Mouse (Mus musculus) MEL-GATA-1-ER (cell line): ENCODE results near the gene Smim23.

Experiments used
- DNase-seq: peaks from one replicate; pipeline ENCODE4 v3.0.0-alpha.2; 2012; ENCODE audit warnings: low read depth; ENCODE audit errors: extremely low read depth

The Smim23 gene

DNA sequence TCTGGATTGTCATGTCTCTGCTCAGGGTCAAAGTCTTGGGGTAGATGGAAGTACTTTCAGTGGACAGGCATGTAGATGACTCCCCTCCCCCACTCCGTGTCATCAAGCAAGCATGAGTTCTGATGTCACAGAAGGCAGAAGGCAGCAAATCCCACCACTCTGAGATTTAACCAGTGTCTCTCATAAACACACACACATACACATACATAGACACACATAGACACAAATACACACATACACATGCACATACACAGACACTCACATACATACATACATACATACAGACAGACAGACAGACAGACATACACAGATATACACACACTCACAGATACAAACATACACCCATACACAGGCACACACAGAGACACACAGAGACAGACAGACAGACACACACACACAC lies at the start of gene Smim23:
Gene Smim23, minus strand, starts transcription at position 101 of the 400 bp plus-strand sequence.
- DNase-seq, result no peak

DNA sequence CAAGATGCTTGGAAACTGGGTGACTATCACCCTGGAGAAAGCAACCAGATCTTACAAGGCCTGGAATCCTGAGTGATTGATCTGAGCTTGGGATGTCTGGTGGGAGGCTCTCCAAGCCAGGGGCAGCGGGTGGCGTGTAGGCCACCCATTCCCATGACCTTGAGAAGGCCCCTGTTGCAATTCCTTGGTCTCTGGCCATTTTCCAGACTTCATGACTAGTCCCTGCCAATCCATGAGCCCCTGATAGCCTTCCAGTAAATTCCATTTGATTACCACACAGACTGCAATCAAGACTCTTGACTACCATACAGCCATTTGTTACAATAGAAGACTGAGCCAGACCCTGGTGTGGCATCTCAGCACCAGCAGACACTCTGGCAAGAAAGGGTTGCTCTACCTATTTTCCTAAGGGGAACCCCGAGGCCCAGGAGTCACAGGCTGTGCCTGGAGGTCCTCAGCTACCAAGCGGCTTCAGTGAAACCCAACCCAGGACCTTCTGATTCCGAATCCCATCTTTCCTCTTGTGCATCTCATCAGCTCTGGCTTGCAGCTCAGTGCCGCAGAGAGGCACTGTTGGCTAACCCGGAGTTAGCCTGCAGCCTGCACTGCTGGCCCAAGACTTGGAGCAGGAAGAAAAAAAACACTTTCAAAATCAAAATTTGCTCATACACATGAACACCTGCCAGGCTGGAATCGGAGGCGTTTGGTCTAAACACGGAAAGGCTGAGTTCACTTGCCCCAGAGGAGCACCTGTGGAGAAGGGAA lies 44.4 kb upstream of the Smim23 start:
- DNase-seq, result no peak

DNA sequence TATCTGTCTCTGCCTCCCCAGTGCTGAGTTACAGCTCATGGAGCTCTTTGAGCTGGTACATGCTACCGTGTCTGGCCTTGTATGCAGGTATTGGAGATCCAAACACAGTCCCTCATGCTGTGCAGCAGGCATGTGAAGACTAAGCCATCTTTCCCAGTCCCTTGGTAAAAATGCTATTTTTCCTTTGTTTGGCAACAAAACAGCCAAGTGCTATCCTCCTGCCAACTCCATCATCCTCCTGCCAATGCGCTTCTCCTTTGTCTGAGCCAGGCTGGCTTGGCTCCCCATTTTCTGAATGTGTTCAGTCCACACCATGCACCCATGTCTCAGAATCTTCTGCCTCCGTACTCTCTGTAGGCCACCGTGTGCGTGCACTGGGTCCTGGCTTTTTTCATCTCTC lies 40.2 kb upstream of the Smim23 start:
- no peak for DNase-seq

DNA sequence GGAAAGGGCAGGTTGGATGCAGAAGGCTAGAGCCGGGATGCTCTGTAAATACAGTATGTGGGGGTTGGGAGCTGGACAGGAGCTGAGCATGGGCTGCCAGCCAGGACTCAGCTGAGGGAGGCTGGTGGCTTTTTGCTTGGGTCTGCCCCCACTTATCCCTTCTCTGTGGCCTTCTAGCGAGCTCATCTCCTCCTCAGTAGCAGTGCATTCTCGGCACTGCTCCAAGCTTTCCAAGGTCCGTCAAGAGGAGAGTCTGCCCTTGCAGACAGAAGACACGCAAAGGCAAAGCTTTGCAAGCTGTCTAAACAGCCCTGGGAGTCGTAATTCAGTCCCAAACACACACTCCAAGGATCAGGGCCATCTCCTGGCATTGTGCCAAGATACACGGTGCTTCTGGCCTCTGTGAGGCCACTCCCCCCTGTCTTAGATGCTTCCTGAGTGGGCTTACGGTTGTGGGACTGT lies 33.0 kb upstream of the Smim23 start:
- no peak for DNase-seq

DNA sequence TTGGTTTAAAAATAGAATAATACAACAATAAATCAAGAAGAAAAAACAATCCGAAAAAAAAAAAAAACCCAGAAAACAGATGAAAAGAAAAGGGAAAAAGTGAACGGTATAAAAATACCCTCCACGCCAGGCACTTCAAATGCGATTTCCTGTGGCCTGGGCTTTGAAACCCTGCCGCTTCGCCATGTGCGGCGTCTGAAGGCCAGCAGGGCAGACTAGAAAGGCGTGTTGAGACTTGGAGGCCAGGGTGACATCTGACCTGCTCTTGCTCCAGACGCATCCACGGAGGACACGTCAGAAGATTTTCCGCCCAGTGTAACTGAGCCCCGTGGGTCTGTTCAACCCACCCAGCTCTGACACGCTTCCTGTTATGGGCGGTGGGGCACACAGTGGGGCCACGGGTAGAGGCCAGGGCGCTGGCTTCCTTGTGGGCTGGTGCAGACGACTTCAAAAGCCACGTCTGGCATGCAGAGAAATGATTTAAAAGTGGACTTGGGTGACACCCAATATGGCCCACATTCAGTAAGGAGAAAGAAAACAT lies 22.3 kb upstream of the Smim23 start:
- DNase-seq, result no peak

DNA sequence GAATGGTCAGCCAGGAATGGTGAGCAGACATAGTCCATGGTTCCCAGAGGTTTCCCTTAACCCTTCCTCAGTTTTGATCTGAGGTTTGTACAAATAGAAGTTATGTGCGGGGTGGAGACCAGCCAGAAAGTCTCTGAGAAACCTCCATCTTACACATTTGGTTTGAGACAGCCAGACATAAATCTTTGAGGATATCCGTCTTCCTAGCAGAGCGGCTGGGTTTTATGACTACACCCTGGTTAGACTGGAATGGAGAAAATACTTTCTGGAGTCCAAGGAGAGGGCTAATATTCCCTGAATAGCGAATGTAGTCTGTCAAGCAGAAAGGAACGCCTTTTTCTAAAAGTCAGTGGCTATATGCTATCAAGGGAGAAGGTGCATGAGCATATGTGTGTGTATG lies 16.8 kb upstream of the Smim23 start:
- DNase-seq, result no peak

DNA sequence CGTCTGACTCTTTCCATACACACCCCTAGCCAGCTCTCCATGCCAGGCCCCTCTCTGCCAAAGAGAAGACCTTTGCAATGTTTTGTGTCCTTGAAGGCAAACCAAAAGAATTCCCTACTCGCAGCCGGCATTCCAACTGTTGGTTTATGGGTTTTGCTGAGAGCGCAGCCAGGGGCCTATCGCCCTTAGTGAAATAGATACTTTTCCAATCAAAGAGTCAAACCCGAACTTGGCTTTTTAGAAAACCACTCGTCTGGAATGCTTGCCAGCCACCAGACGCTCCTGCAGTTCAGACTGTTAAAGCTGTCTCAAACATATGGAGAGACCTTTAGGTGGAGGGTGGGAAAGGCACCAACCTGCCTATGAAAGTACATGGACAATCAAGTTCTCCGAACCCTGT lies 15.9 kb upstream of the Smim23 start:
- no peak for DNase-seq

DNA sequence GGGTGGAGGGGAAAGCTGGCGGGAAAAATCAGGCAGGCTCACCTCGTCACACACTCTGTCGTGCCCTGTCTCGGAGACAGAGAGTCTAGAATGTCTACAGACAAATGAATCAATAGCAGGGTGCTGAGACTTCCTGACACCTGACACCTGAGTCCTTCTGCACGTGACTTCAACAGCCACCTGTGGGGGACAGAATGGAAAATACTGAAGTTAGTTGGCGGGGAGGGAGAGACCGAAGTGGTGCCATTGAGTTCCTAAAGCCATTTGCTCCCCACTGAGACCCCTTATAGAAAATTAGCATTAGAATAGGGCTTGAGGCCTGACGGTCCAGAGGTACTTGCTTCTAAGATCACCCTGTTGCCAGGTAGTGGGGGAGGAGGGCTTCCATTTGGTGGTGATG lies 10.6 kb upstream of the Smim23 start:
- DNase-seq, result no peak

DNA sequence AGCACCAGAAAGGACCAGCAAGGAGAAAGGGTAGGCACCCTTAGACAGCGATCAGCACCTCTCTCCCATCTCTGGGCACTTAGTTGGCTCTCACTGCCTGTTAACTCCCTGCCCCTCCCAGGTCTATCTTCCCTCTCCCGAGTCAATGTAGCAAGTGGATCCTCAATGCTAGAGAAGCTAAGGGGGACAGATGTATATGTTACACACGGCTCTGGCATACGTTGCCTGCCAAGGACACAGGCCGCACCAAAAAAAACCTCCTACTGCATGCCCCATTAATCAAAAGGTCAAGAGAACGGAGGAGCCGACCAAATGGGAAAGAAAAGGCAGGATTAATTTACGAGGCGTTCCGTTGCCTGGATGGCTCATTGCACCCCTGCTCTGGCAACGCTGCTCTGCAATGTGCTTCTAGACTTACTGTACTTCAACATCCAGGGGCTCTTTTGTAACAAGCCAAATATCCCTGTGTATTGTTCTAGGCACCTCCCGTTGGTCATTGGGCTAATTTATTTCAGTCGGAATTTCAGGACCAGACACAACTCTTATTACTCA lies 10.0 kb upstream of the Smim23 start:
- DNase-seq, result no peak

DNA sequence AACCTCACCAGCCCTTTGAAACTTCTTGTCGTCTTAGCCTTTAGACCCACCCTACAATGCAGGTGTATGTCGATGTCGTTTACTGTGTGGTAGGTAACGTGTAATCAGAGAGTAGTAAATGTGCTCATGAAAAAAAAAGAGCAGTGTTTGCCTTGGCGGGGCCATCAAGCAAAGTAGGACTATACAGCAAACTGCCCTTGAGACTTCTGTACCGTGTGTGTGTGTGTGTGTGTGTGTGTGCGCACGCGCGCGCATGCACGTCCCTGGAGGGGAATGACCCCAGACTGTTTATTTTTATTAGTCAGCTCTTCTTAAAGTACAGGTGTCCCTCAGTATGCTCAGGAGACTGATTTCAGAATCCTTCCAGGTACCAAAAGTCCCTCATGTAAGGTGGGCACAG lies 6.8 kb downstream of the Smim23 start:
- no peak for DNase-seq

DNA sequence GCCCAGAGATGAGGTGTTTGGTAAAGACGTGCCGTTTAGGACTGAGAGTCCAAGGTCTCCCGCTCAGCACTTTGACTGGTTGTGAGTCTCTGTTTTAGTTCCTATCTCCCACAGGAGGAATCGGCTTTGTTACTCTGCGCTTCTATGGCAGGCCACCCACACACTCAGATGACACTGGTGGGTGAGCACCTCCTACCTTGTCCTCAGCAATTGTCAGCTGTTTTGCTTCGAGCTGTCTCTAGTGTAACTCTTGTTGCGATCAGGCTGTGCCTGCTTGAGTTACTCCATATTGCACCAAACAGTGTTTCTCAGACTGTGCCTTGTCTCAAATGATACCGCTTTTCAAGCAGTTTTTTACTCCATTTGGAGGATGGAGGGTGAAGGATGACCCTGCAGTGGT lies 10.1 kb downstream of the Smim23 start:
- DNase-seq, result no peak

DNA sequence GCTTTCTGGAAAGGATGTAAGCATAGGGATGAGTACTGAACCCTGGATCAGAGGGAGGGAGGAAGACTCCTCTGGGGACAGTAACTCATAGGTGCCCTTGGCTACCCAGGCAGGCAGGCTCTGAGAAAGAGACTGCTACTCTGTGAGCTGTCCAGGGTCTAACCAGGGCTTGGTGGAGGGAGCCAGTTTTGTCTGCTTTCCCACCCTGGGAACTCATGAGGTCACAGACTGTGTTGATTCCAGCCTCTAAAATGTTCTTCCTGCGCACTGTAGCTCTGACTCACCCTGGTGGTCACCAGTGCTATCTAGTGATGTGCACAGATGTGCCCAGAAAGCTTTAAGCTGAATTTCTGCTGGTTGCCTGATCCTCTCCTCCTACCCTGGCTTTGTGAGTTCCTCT lies 15.3 kb downstream of the Smim23 start:
- DNase-seq, result no peak

DNA sequence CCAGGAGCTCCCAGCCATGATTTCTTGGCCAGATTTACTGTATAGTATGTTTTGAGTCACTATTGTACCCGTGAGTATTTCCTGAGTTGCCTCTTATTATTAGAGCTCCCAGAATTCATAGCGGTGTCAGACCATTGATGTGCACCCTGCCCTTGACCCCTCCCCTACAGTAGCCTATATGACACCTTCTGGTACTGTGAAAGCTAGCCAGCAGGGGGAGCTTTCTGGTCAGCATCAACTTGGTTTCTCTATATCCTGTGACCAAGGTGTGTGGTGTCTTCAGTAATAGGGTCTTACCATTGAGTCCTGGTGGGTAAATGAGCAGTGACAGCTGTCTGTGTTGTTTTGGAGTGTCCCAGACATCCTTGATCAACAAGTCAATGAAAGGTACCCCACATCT lies 18.4 kb downstream of the Smim23 start:
- DNase-seq, result no peak

DNA sequence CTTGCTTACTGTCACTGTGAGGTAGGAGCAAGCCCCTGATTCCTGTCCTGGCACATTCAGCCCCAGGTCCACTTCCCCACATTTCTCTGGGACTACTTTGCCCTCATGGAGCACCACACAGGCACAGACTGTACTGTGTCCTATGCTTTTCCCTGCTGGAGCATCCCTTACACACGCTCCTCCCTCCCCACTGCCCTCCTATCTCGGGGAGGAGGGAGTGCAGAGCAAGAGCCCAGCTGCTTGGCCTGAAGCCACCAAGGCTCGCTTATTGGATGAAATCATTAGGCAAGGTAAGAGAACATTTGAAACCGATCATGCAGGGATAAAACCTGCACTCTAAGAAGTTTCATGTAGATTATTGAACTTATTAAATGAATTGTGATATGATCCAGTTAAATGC lies 20.7 kb downstream of the Smim23 start:
- DNase-seq, result no peak

DNA sequence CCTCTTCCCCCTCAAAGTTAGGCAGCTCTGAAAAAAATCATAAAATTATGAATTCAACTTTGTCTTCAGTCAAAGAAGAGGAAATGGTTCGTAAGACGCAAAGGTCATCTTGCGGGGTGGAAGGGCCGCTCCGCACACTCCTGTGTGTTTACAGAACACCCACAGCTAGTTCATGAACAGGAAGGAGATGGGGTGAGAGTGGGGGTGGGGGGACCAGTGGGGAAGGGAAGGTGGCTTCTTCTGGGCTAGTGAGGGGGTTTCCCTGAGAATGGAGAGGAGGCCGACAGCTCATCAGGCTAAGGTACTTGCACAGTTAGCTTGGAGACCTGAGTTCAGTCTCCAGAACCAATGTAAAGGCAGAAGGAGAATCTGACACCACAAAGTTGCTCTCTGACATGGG lies 22.7 kb downstream of the Smim23 start:
- DNase-seq, result no peak

DNA sequence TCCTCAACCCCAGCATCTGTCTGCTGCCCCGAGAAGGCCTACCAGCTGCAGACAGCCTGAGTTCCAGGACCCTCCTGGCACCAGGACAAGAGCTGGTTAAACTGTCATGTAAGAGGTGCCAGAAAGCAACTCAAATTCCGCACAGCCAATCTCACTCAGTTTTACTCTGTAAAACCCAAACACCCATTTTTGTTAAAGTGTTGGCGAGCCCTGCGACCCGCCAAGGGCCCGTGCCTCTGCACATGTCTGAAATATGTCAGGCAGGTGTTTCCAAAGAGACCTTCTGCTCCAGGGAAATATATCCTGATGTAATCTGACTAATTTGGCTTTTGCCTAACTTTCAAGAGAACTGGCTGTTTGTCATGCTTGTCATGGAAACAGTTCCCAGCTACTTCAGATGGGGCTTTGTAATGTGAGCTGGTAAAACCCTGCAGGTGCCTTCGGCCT lies 23.5 kb downstream of the Smim23 start:
- no peak for DNase-seq

DNA sequence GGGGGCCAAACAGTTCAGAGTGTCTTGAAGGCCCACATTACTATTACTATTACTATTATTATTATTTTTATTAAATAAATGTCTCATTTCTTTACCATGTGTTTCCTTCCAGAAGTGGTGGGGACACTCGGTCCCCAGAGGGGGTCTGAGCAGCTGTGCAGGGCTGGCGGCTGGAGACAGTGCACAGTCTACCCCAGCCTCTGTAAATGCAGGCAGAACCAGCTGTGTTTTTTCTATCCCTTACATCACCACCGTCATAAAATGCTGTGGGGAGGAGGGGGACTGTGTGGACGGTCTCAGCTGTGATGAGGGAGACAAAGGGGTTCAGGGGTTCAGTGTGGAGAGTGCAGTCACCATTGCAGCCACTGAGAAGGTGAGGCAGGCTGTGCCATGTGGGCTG lies 26.0 kb downstream of the Smim23 start:
- DNase-seq, result no peak

DNA sequence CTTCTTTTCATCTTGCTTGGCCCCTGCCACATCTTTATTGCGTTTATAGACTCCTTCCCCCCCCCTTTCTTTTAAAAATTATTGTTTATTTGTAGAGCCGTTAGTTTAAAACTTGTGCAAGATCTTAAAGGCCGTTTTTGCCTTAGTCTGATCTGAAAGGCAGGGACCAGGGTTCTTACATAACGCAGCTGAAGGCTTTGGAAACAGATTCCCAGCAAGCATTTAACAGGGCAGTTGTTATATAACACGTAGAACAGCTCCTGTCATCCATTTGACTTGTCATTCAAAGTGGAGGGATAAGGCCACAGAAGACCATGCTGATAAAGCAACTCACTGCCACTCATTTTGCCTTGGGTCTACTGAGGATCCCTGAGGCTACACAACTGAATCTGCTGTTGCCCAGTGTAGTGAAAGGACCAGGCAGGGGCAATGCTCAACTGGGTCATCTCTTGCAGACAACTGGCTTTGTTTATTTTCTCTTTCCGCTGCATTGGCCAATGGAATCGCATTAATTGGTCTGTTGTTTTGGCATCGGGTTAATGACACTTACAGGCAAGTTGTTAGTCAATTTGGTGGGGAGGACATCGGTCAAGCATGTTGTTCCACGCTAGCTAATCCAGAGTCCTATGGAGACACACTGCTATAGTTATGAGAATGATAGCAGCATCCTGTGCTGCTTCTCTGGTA lies 29.5 kb downstream of the Smim23 start:
- DNase-seq, result no peak

DNA sequence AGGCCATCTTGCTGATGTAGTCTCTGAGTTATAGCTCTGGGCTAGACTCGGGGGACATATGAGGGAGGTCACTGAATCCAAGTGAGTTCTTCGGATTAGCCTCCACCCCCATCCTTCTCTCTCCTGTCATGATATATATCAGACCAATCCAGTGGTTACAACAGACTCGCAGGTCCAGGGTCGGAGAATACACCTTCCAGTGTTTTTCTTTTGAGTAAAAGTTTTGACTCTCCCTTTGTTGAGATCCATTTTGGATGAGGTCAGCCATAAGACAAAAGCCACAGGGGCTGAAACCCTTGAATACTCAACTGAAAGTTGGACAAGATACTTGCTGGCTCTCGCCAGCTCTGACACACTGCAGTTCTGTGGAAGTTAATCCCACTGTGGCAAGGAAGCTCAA lies 38.2 kb downstream of the Smim23 start:
- no peak for DNase-seq

DNA sequence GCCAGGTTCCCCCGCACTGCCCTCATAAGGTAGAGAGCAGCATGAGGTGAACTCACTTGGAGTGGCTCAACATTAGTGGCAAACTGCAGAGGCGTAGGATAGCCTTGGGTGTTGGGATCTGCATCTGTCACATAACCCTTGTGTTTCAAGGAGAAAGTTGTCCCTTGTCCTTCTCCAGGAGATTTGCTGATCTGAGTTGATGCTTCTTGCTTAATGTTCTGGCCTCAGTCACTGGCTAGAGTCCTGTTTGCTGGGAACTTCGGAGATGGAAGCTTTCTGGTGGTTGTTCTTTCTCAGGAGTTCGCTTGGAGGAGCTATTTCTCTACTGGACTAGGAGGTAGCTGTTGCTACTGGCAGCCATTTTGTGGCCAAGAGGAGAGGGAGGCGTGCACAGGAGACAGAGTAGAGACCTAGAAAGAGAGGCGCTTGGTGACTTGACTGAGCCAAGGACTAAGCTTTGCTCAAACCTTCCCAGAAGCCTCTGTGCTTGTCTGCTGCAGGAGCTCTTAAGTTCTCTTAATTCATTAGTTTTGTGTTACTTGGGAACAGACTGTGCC lies 38.7 kb downstream of the Smim23 start:
- no peak for DNase-seq

DNA sequence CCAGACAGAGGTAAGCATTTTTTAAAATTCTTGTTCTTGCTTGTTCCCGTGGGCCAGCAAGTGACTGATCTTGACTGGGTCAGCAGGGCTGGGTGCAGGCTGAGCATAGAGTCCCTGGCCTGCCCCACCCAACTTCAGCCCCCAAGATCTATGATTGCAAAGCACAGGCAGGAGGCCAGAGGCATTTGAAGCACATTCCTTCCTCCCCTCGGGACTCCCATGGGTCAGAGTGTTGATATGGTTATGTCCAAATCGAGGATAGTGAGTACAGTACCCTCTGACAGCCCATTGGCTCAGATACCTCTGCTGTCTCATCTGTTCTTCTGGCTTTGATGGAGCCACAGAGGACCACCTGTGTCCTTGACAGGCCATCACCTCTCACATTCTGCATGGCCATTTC lies 41.7 kb downstream of the Smim23 start:
- DNase-seq, result no peak
